Mouse (Mus musculus) lung, embryonic 14.5 days (tissue): Measurements from ENCODE around the gene Mob1a. TPM values are rescaled to one million over a fixed set of nuclear protein-coding genes. Genes with fewer than 3 reads are reported as not detected.

Experiments
- ATAC-seq: fragments of 200-750 bp; cut with Nextera tagmentation; 2 replicates; pipeline ENCODE4 v1.8.0; 2017; ENCODE audit warnings: mild to moderate bottlenecking, moderate TSS enrichment, moderate library complexity; ENCODE audit not compliant: insufficient read depth
- DNase-seq: peaks from one replicate; pipeline ENCODE4 v3.0.0-alpha.2; 2015
- H3K27ac ChIP-seq: fragments of 300-500 bp; sonication (generic); 2 replicates; pipeline ENCODE4 v1.5.1; 2014; ENCODE audit warnings: low read depth, mild to moderate bottlenecking, moderate library complexity
- H3K27me3 ChIP-seq: fragments of 300-500 bp; sonication (generic); 2 replicates; pipeline ENCODE4 v1.6.1; 2014; ENCODE audit warnings: low read length, control low read depth; ENCODE audit not compliant: insufficient read depth
- H3K36me3 ChIP-seq: fragments of 300-500 bp; sonication (generic); 2 replicates; pipeline ENCODE4 v1.6.1; 2014; ENCODE audit warnings: control low read depth; ENCODE audit not compliant: insufficient read depth
- H3K4me1 ChIP-seq: fragments of 300-500 bp; sonication (generic); 2 replicates; pipeline ENCODE4 v1.6.1; 2014; ENCODE audit warnings: antibody characterized with exemption, control low read depth; ENCODE audit not compliant: insufficient read depth
- H3K4me2 ChIP-seq: fragments of 300-500 bp; sonication (generic); 2 replicates; pipeline ENCODE4 v1.6.1; 2014; ENCODE audit warnings: mild to moderate bottlenecking
- H3K4me3 ChIP-seq: fragments of 300-500 bp; sonication (generic); 2 replicates; pipeline ENCODE4 v1.5.1; 2014; ENCODE audit warnings: low read depth, low read length
- H3K9ac ChIP-seq: fragments of 300-500 bp; sonication (generic); 2 replicates; pipeline ENCODE4 v1.6.1; 2014
- H3K9me3 ChIP-seq: fragments of 300-500 bp; sonication (generic); 2 replicates; pipeline ENCODE4 v1.6.1; 2016; ENCODE audit warnings: low read depth, low read length, control low read depth
- CTCF ChIP-seq: IDR thresholded peaks from 2 replicates; pipeline ENCODE4 v1.5.1; 2016; ENCODE audit warnings: antibody characterized with exemption, low read depth
- WGBS: fragments of 180-500 bp; shearing (Covaris S2); extraction: QIAGEN DNeasy Blood & Tissue Kit; methylation state at CpG from one replicate; pipeline ENCODE4 v1.1.7; 2014; 5-methylcytosine and 5-hydroxymethylcytosine counted together
- polyA plus RNA-seq: library from polyadenylated mRNA; unstranded; fragments of >200 nt; fragmentation: Nextera tagmentation; extraction: Ambion mirVana; gene quantifications from 2 replicates; pipeline ENCODE4 v1.2.1, GENCODE M21; 2014

Gene Mob1a
- polyA plus RNA-seq, 1 experiment from 2014 or later = 93.6 TPM

- Histone ChIP-seq H3K4me1 (no peaks in the 10 kb centered on the region), H3K4me3 (no peak overlapping the region), H3K27me3 (no peaks in the 10 kb centered on the region), H3K36me3 (peaks cover 41% of the 10 kb centered on the region), H3K9me3 (no peaks in the 10 kb centered on the region), H3K4me2 (no peak overlapping the region), H3K9ac (no peak overlapping the region), H3K27ac (no peak overlapping the region)
- no peak for TF ChIP-seq CTCF
- DNase-seq = no peak
- no peak for ATAC-seq
- WGBS = 88% methylated on average over 9 of the region's 9 CpGs
Measured at GRCm38 (mm10) chr6:83385569-83386090, 59.8 kb downstream of the Mob1a start.

- no peak for TF ChIP-seq CTCF
- Histone ChIP-seq H3K4me1 (0 out of 2 replicates have a peak, but pooled peaks cover 4% of the 10 kb centered on the region), H3K9ac (no peak overlapping the region), H3K4me2 (no peak overlapping the region), H3K27ac (0 out of 2 replicates have a peak overlapping the region, but pooled peaks have one; percentile 24), H3K36me3 (peaks cover 49% of the 10 kb centered on the region), H3K27me3 (no peaks in the 10 kb centered on the region), H3K9me3 (no peaks in the 10 kb centered on the region), H3K4me3 (no peak overlapping the region)
- ATAC-seq (no peak), DNase-seq (peak; percentile 36)
- WGBS = 71% methylated on average over 8 of the region's 8 CpGs
Measured at GRCm38 (mm10) chr6:83392166-83392780, 66.5 kb downstream of the Mob1a start.

Other genes with a start within 250 kb of the Mob1a start
- 28.5 and 29.9 TPM in 2 replicates for gene Pcgf1, start 248.1 kb upstream of the Mob1a start, polyA plus RNA-seq
- 0.84 and 0.89 TPM in 2 replicates for gene Lbx2, start 239.6 kb upstream of the Mob1a start, polyA plus RNA-seq
- 2.6 and 3.0 TPM in 2 replicates for gene Ccdc142, start 224.4 kb upstream of the Mob1a start, polyA plus RNA-seq
- 2.3 and 2.9 TPM in 2 replicates for gene Gm42688, start 224.4 kb upstream of the Mob1a start, polyA plus RNA-seq
- gene Mrpl53, start 217.0 kb upstream of the Mob1a start, polyA plus RNA-seq = 134 TPM in 2 replicates
- gene Mogs, start 210.5 kb upstream of the Mob1a start, polyA plus RNA-seq = 53.7 and 66.6 TPM in 2 replicates
- gene Wbp1, start 204.5 kb upstream of the Mob1a start, polyA plus RNA-seq = 86.0 and 91.5 TPM in 2 replicates
- gene Ino80b, start 200.6 kb upstream of the Mob1a start, polyA plus RNA-seq = 12.7 and 13.3 TPM in 2 replicates
- 22.7 and 26.7 TPM in 2 replicates for gene Rtkn, start 190.6 kb upstream of the Mob1a start, polyA plus RNA-seq
- gene Wdr54, start 169.6 kb upstream of the Mob1a start, polyA plus RNA-seq = 5.6 and 8.5 TPM in 2 replicates
- gene 1700003E16Rik, start 169.6 kb upstream of the Mob1a start, polyA plus RNA-seq = 0.96 and 1.3 TPM in 2 replicates
- gene Dctn1, start 160.1 kb upstream of the Mob1a start, polyA plus RNA-seq = 91.6 and 94.1 TPM in 2 replicates
- gene Slc4a5, start 106.2 kb upstream of the Mob1a start, polyA plus RNA-seq = 0.61 and 0.64 TPM in 2 replicates
- 41.6 and 47.3 TPM in 2 replicates for gene Mthfd2, start 108 bp upstream of the Mob1a start, polyA plus RNA-seq
- gene Bola3, start 23.1 kb downstream of the Mob1a start, polyA plus RNA-seq = 144 and 151 TPM in 2 replicates
- 34.4 and 36.9 TPM in 2 replicates for gene Tet3, start 133.1 kb downstream of the Mob1a start, polyA plus RNA-seq
- 69.7 and 71.1 TPM in 2 replicates for gene Dguok, start 181.0 kb downstream of the Mob1a start, polyA plus RNA-seq
- 204 and 205 TPM in 2 replicates for gene Actg2, start 210.2 kb downstream of the Mob1a start, polyA plus RNA-seq
- gene Stambp, start 246.7 kb downstream of the Mob1a start, polyA plus RNA-seq = 18.6 and 19.7 TPM in 2 replicates